Mouse (Mus musculus) myocyte (in vitro differentiated cells): ENCODE results near the gene Atp2b2. TPM values are rescaled to one million over a fixed set of nuclear protein-coding genes. Genes with fewer than 3 reads are reported as not detected.

Experiments
- H3K27me3 ChIP-seq: one replicate; pipeline ENCODE4 v1.6.1; 2011; ENCODE audit not compliant: control insufficient read depth, insufficient read depth, insufficient read length
- H3K36me3 ChIP-seq: one replicate; pipeline ENCODE4 v1.6.1; 2011; ENCODE audit not compliant: control insufficient read depth, insufficient read depth
- H3K4me2 ChIP-seq: one replicate; pipeline ENCODE4 v1.6.1; 2011; ENCODE audit warnings: low read depth, control low read depth
- H3K4me3 ChIP-seq: one replicate; pipeline ENCODE4 v1.5.1; 2011; ENCODE audit warnings: mild to moderate bottlenecking, control low read depth, moderate library complexity
- H3K79me2 ChIP-seq: one replicate; pipeline ENCODE4 v1.6.1; 2011; ENCODE audit not compliant: control insufficient read depth, insufficient read depth
- H3ac ChIP-seq: one replicate; pipeline ENCODE4 v1.6.1; 2011; ENCODE audit not compliant: control insufficient read depth, insufficient read length
- CEBPB ChIP-seq: IDR thresholded peaks from 2 replicates; pipeline ENCODE4 v1.6.1; 2011; ENCODE audit warnings: mild to moderate bottlenecking, moderate library complexity; ENCODE audit not compliant: poor library complexity, insufficient read depth, severe bottlenecking
- E2F4 ChIP-seq: IDR thresholded peaks from one replicate; pipeline ENCODE4 v1.6.1; 2011; ENCODE audit warnings: mild to moderate bottlenecking, control low read depth, moderate library complexity; ENCODE audit not compliant: insufficient read depth
- MAX ChIP-seq: IDR thresholded peaks from one replicate; pipeline ENCODE4 v1.6.1; 2011; ENCODE audit warnings: low read depth, mild to moderate bottlenecking, control low read depth
- MYOD1 ChIP-seq, 3 experiments: IDR thresholded peaks; one replicate each; pipeline ENCODE4 v1.6.1; 2011; ENCODE audit warnings: control low read depth in 2 of 3, low read depth in 2 of 3, mild to moderate bottlenecking in 2 of 3, moderate library complexity in 1 of 3; ENCODE audit not compliant: insufficient read length in 2 of 3, control insufficient read depth in 1 of 3
- MYOG ChIP-seq, 3 experiments: IDR thresholded peaks; one replicate each; pipeline ENCODE4 v1.6.1; 2011; ENCODE audit warnings: control low read depth in 2 of 3, low read depth in 2 of 3, mild to moderate bottlenecking in 2 of 3; ENCODE audit not compliant: insufficient read length in 2 of 3, control insufficient read depth in 1 of 3, insufficient read depth in 1 of 3
- POLR2A ChIP-seq: IDR thresholded peaks from one replicate; pipeline ENCODE4 v1.6.1; 2011; ENCODE audit warnings: low read depth, mild to moderate bottlenecking, control low read depth, moderate library complexity; ENCODE audit not compliant: insufficient read length
- POLR2AphosphoS2 ChIP-seq: IDR thresholded peaks from one replicate; pipeline ENCODE4 v1.6.1; 2011; ENCODE audit warnings: low read depth, control low read depth; ENCODE audit not compliant: insufficient read length
- REST ChIP-seq: IDR thresholded peaks from one replicate; pipeline ENCODE4 v1.6.1; 2011; ENCODE audit warnings: mild to moderate bottlenecking, control low read depth, moderate library complexity; ENCODE audit not compliant: insufficient read depth, insufficient read length
- SRF ChIP-seq: IDR thresholded peaks from one replicate; pipeline ENCODE4 v1.6.1; 2011; ENCODE audit warnings: low read depth; ENCODE audit not compliant: control insufficient read depth, insufficient read length
- TCF12 ChIP-seq: IDR thresholded peaks from one replicate; pipeline ENCODE4 v1.6.1; 2011; ENCODE audit warnings: mild to moderate bottlenecking, control low read depth; ENCODE audit not compliant: poor library complexity, insufficient read depth, severe bottlenecking
- TCF3 ChIP-seq: IDR thresholded peaks from one replicate; pipeline ENCODE4 v1.6.1; 2011; ENCODE audit warnings: low read depth, control low read depth; ENCODE audit not compliant: insufficient read length
- USF1 ChIP-seq: IDR thresholded peaks from one replicate; pipeline ENCODE4 v1.6.1; 2011; ENCODE audit warnings: low read depth, mild to moderate bottlenecking, control low read depth, moderate library complexity
- polyA plus RNA-seq: library from polyadenylated mRNA; unstranded; fragments of >200 nt; fragmentation: generic; extraction: Trizol; gene quantifications from one replicate; pipeline ENCODE4 v1.2.1, GENCODE M21; 2012; ENCODE audit warnings: missing spikeins

The Atp2b2 gene
- polyA plus RNA-seq, 1 experiment = not detected

GRCm38 (mm10) chr6:113910411-113911055, 131.9 kb downstream of the Atp2b2 start:
- no peaks in the 10 kb centered on the region for H3K27me3 ChIP-seq
- TF ChIP-seq REST (no peak), TCF12 (no peak), TCF3 (no peak), USF1 (no peak), POLR2A (no peak), E2F4 (no peak), MAX (no peak), SRF (no peak), CEBPB (no peak), MYOG (IDR thresholded peaks at IDR 0.05; ENCODE audit: control insufficient read depth in 1 of 3, insufficient read depth in 1 of 3, insufficient read length in 2 of 3, low read depth in 2 of 3) (no peak), MYOD1 (IDR thresholded peaks at IDR 0.05; ENCODE audit: control insufficient read depth in 1 of 3, insufficient read length in 2 of 3, low read depth in 2 of 3) (no peak)
- no peaks in the 10 kb centered on the region for H3K79me2 ChIP-seq
- H3K4me2 ChIP-seq = no peak overlapping the region
- H3K36me3 ChIP-seq = no peaks in the 10 kb centered on the region
- H3K4me3 ChIP-seq = no peak overlapping the region
- no peak overlapping the region for H3ac ChIP-seq

GRCm38 (mm10) chr6:113909836-113910235, 132.6 kb downstream of the Atp2b2 start:
- no peaks in the 10 kb centered on the region for H3K79me2 ChIP-seq
- H3ac ChIP-seq = no peak overlapping the region
- H3K4me3 ChIP-seq = no peak overlapping the region
- H3K27me3 ChIP-seq = no peaks in the 10 kb centered on the region
- no peaks in the 10 kb centered on the region for H3K36me3 ChIP-seq
- no peak overlapping the region for H3K4me2 ChIP-seq
- TF ChIP-seq MYOD1 (IDR thresholded peaks at IDR 0.05; ENCODE audit: control insufficient read depth in 1 of 3, insufficient read length in 2 of 3, low read depth in 2 of 3) = no peak
- TF ChIP-seq TCF3 = no peak
- TF ChIP-seq POLR2A = no peak
- no peak for TF ChIP-seq MAX
- TF ChIP-seq CEBPB = no peak
- no peak for TF ChIP-seq TCF12
- no peak for TF ChIP-seq POLR2AphosphoS2
- TF ChIP-seq REST = no peak
- TF ChIP-seq MYOG (IDR thresholded peaks at IDR 0.05; ENCODE audit: control insufficient read depth in 1 of 3, insufficient read depth in 1 of 3, insufficient read length in 2 of 3, low read depth in 2 of 3) = no peak
- no peak for TF ChIP-seq E2F4

- no peaks in the 10 kb centered on the region for H3K27me3 ChIP-seq
- no peaks in the 10 kb centered on the region for H3K36me3 ChIP-seq
- no peak overlapping the region for H3K4me3 ChIP-seq
Measured at GRCm38 (mm10) chr6:113908066-113908465, 134.3 kb downstream of the Atp2b2 start.

GRCm38 (mm10) chr6:113904406-113904805, 138.0 kb downstream of the Atp2b2 start:
- H3K4me3 ChIP-seq = no peak overlapping the region
- H3K79me2 ChIP-seq = no peaks in the 10 kb centered on the region
- no peak overlapping the region for H3ac ChIP-seq
- no peaks in the 10 kb centered on the region for H3K36me3 ChIP-seq
- TF ChIP-seq POLR2AphosphoS2 (no peak), MAX (no peak), E2F4 (no peak), TCF3 (no peak), POLR2A (no peak), REST (no peak), USF1 (no peak), MYOG (IDR thresholded peaks at IDR 0.05; ENCODE audit: control insufficient read depth in 1 of 3, insufficient read depth in 1 of 3, insufficient read length in 2 of 3, low read depth in 2 of 3) (no peak), TCF12 (no peak), CEBPB (no peak), SRF (no peak), MYOD1 (IDR thresholded peaks at IDR 0.05; ENCODE audit: control insufficient read depth in 1 of 3, insufficient read length in 2 of 3, low read depth in 2 of 3) (no peak)
- no peaks in the 10 kb centered on the region for H3K27me3 ChIP-seq
- H3K4me2 ChIP-seq = no peak overlapping the region

More at GRCm38 (mm10) chr6:113908066-113908465, 134.3 kb downstream of the Atp2b2 start:
- TF ChIP-seq POLR2AphosphoS2 = no peak
- no peak for TF ChIP-seq MYOG (IDR thresholded peaks at IDR 0.05; ENCODE audit: control insufficient read depth in 1 of 3, insufficient read depth in 1 of 3, insufficient read length in 2 of 3, low read depth in 2 of 3)
- TF ChIP-seq SRF = no peak
- no peak for TF ChIP-seq POLR2A
- no peak for TF ChIP-seq USF1
- TF ChIP-seq MAX = no peak
- TF ChIP-seq TCF12 = no peak
- TF ChIP-seq E2F4 = no peak
- no peak for TF ChIP-seq TCF3
- no peak for TF ChIP-seq MYOD1 (IDR thresholded peaks at IDR 0.05; ENCODE audit: control insufficient read depth in 1 of 3, insufficient read length in 2 of 3, low read depth in 2 of 3)
- no peak for TF ChIP-seq CEBPB
- no peak for TF ChIP-seq REST
- Histone ChIP-seq H3ac (no peak overlapping the region), H3K79me2 (no peaks in the 10 kb centered on the region), H3K4me2 (no peak overlapping the region)
